Mouse (Mus musculus): ENCODE results near the gene Cirbp.

- TF ChIP-seq CTCF (IDR thresholded peaks at IDR 0.05; ENCODE audit: low read depth) (no peak), EP300 (IDR thresholded peaks at IDR 0.05; ENCODE audit: low read depth) (no peak)
Observed at GRCm38 (mm10) chr10:80165392-80166128, at the start of gene Cirbp.

All from liver, embryonic 14.5 days (tissue).